In genomic region chr1:61925541-61925940, GRCm38 (mm10) we compare ENCODE assay signal across 23 mouse cellular contexts.
DNase-seq lines count a peak whose midpoint lies in the region; ATAC-seq lines count a peak whose summit lies in the region.
"Had no signal": no experiment of that assay in that cellular context is flagged by ENCODE, and none has a peak within 500 bp of the region (broad histone marks: within the 10 kb centered on the region; RNA-seq: fewer than 3 reads in every experiment).

No protein-coding gene starts in this region.

- H3K4me1 ChIP-seq in hindbrain, embryonic 10.5 days (replicated peaks), result peaks cover 29% of the 10 kb centered on the region
- 0 out of 2 replicates have a peak, but pooled peaks cover 9% of the 10 kb centered on the region for H3K4me1 ChIP-seq in hindbrain, embryonic 14.5 days (replicated peaks; ENCODE audit: control insufficient read depth, insufficient read depth, low read length)
- peaks cover 4% of the 10 kb centered on the region; the same call in 1 of the 2 replicates for H3K4me1 ChIP-seq in midbrain, embryonic 11.5 days (ENCODE audit: control insufficient read depth, insufficient read depth, low read length)
- H3K4me1 ChIP-seq in midbrain, embryonic 14.5 days (ENCODE audit: control insufficient read depth, insufficient read depth, low read length), result no peaks in the 10 kb centered on the region
- peaks cover 47% of the 10 kb centered on the region for H3K4me1 ChIP-seq in limb, embryonic 10.5 days
- H3K4me1 ChIP-seq: heart, embryonic 12.5 days; midbrain, embryonic 15.5 days had no signal

- no peak for ATAC-seq in hindbrain, embryonic 14.5 days (ENCODE audit: low FRiP score)
- ATAC-seq in midbrain, embryonic 11.5 days (ENCODE audit: low FRiP score), result peak; percentile 54; the same call in 1 of the 2 replicates
- ATAC-seq in midbrain, embryonic 14.5 days (ENCODE audit: low FRiP score, low TSS enrichment), result no peak
- ATAC-seq: hindbrain, postnatal 0 days; intestine, embryonic 16.5 days; Patski had no signal

- H3K27me3 ChIP-seq in hindbrain, embryonic 10.5 days (ENCODE audit: insufficient read depth, poor library complexity, severe bottlenecking), result no peaks in the 10 kb centered on the region
- H3K27me3 ChIP-seq in hindbrain, embryonic 14.5 days (ENCODE audit: control insufficient read depth, insufficient read depth, low read length), result no peaks in the 10 kb centered on the region
- H3K27me3 ChIP-seq in midbrain, embryonic 11.5 days (ENCODE audit: control insufficient read depth, insufficient read depth, low read length), result no peaks in the 10 kb centered on the region
- H3K27me3 ChIP-seq in midbrain, embryonic 14.5 days (ENCODE audit: control insufficient read depth, insufficient read depth, low read length), result no peaks in the 10 kb centered on the region
- H3K27me3 ChIP-seq in limb, embryonic 10.5 days (ENCODE audit: low read depth, poor library complexity, severe bottlenecking), result 0 out of 2 replicates have a peak, but pooled peaks cover 3% of the 10 kb centered on the region
- H3K27me3 ChIP-seq: embryonic facial prominence, embryonic 13.5 days; forebrain, embryonic 12.5 days; heart, embryonic 12.5 days; megakaryocyte, embryonic 14.5 days; midbrain, embryonic 15.5 days; Patski had no signal

- H3K4me2 ChIP-seq in hindbrain, embryonic 14.5 days (replicated peaks), result no peak overlapping the region
- H3K4me2 ChIP-seq in midbrain, embryonic 11.5 days, result no peak overlapping the region
- no peak overlapping the region for H3K4me2 ChIP-seq in midbrain, embryonic 14.5 days (ENCODE audit: low read length)
- H3K4me2 ChIP-seq: embryonic facial prominence, embryonic 13.5 days; forebrain, embryonic 12.5 days; heart, embryonic 12.5 days; midbrain, embryonic 15.5 days had no signal

- no peak overlapping the region for H3K9ac ChIP-seq in hindbrain, embryonic 14.5 days
- H3K9ac ChIP-seq in midbrain, embryonic 11.5 days (ENCODE audit: low read length), result no peak overlapping the region
- H3K9ac ChIP-seq in midbrain, embryonic 14.5 days (replicated peaks; ENCODE audit: low read length), result no peak overlapping the region
- H3K9ac ChIP-seq: embryonic facial prominence, embryonic 13.5 days; forebrain, embryonic 12.5 days; heart, embryonic 12.5 days; liver, embryonic 14.5 days; midbrain, embryonic 15.5 days had no signal

- WGBS in hindbrain, embryonic 10.5 days, result 66% methylated on average over 5 of the region's 5 CpGs
- 58% methylated on average over 5 of the region's 5 CpGs for WGBS in hindbrain, embryonic 14.5 days
- 68% methylated on average over 5 of the region's 5 CpGs for WGBS in midbrain, embryonic 11.5 days
- 67% methylated on average over 5 of the region's 5 CpGs for WGBS in midbrain, embryonic 14.5 days
- 70% methylated on average over 5 of the region's 5 CpGs for WGBS in limb, embryonic 10.5 days

- no peaks in the 10 kb centered on the region for H3K9me3 ChIP-seq in hindbrain, embryonic 10.5 days
- H3K9me3 ChIP-seq in hindbrain, embryonic 14.5 days (ENCODE audit: control insufficient read depth, low read length), result no peaks in the 10 kb centered on the region
- no peaks in the 10 kb centered on the region for H3K9me3 ChIP-seq in midbrain, embryonic 11.5 days (ENCODE audit: control insufficient read depth, low read length)
- no peaks in the 10 kb centered on the region for H3K9me3 ChIP-seq in midbrain, embryonic 14.5 days (ENCODE audit: control insufficient read depth, low read length)
- no peaks in the 10 kb centered on the region for H3K9me3 ChIP-seq in limb, embryonic 10.5 days (replicated peaks)
- H3K9me3 ChIP-seq: embryonic facial prominence, embryonic 13.5 days; forebrain, embryonic 12.5 days; heart, embryonic 12.5 days; megakaryocyte, embryonic 14.5 days; midbrain, embryonic 15.5 days had no signal

- H3K4me3 ChIP-seq in hindbrain, embryonic 10.5 days, result no peak overlapping the region
- no peak overlapping the region for H3K4me3 ChIP-seq in hindbrain, embryonic 14.5 days (replicated peaks; ENCODE audit: low read length)
- H3K4me3 ChIP-seq in midbrain, embryonic 11.5 days (ENCODE audit: low read depth, low read length), result no peak overlapping the region
- no peak overlapping the region for H3K4me3 ChIP-seq in midbrain, embryonic 14.5 days (replicated peaks; ENCODE audit: low read depth, low read length)
- no peak overlapping the region for H3K4me3 ChIP-seq in limb, embryonic 10.5 days
- H3K4me3 ChIP-seq: embryonic facial prominence, embryonic 13.5 days; erythroblast, embryonic 14.5 days; forebrain, embryonic 12.5 days; heart, embryonic 12.5 days; megakaryocyte, embryonic 14.5 days; midbrain, embryonic 15.5 days had no signal

- H3K36me3 ChIP-seq in hindbrain, embryonic 10.5 days, result no peaks in the 10 kb centered on the region
- no peaks in the 10 kb centered on the region for H3K36me3 ChIP-seq in hindbrain, embryonic 14.5 days (replicated peaks; ENCODE audit: control insufficient read depth, insufficient read depth)
- H3K36me3 ChIP-seq in midbrain, embryonic 11.5 days (ENCODE audit: control insufficient read depth, insufficient read depth, low read length), result no peaks in the 10 kb centered on the region
- no peaks in the 10 kb centered on the region for H3K36me3 ChIP-seq in midbrain, embryonic 14.5 days (ENCODE audit: control insufficient read depth, insufficient read depth, low read length)
- H3K36me3 ChIP-seq in limb, embryonic 10.5 days, result no peaks in the 10 kb centered on the region
- H3K36me3 ChIP-seq: embryonic facial prominence, embryonic 13.5 days; forebrain, embryonic 12.5 days; heart, embryonic 12.5 days; midbrain, embryonic 15.5 days had no signal

- peak; percentile 16 to 21 for DNase-seq in adrenal gland, postnatal 36 days
- DNase-seq in adrenal gland, postnatal 25 days, result no peak
- DNase-seq in hindbrain, embryonic 10.5 days (ENCODE audit: low spot score), result no peak
- DNase-seq in hindbrain, embryonic 14.5 days (ENCODE audit: low spot score), result no peak
- no peak for DNase-seq in midbrain, embryonic 11.5 days (ENCODE audit: low spot score, missing footprints)
- no peak for DNase-seq in midbrain, embryonic 14.5 days
- DNase-seq in limb, embryonic 10.5 days (ENCODE audit: low spot score), result no peak
- no peak for DNase-seq in frontal cortex, postnatal 14 days (ENCODE audit: low spot score in 2 of 2)
- DNase-seq: cerebellum, adult 8-10 months; cerebellum, postnatal 36 days; layer of hippocampus, postnatal 36 days; right cerebral cortex, postnatal 25 days; spleen, adult 18-20 months had no signal

- H3K27ac ChIP-seq in hindbrain, embryonic 10.5 days, result peak overlapping the region; percentile 69
- H3K27ac ChIP-seq in hindbrain, embryonic 14.5 days, result no peak overlapping the region
- no peak overlapping the region for H3K27ac ChIP-seq in midbrain, embryonic 11.5 days (ENCODE audit: low read depth, low read length)
- no peak overlapping the region for H3K27ac ChIP-seq in midbrain, embryonic 14.5 days (replicated peaks; ENCODE audit: low read depth, low read length)
- H3K27ac ChIP-seq in limb, embryonic 10.5 days, result peak overlapping the region; percentile 72
- H3K27ac ChIP-seq: embryonic facial prominence, embryonic 13.5 days; forebrain, embryonic 12.5 days; hindbrain, postnatal 0 days; liver, embryonic 14.5 days; midbrain, embryonic 15.5 days had no signal

Comparison
In these comparisons a context has a peak if more than half of its experiments do, and no peak if none do; other contexts are left out.
1. DNase-seq: peak in adrenal gland, postnatal 36 days (2 of 2); none in adrenal gland, postnatal 25 days (single experiment), hindbrain, embryonic 10.5 days (single experiment), hindbrain, embryonic 14.5 days (single experiment), midbrain, embryonic 11.5 days (single experiment), midbrain, embryonic 14.5 days (single experiment), limb, embryonic 10.5 days (single experiment) and frontal cortex, postnatal 14 days (0 of 2).
2. H3K27ac ChIP-seq: peak in hindbrain, embryonic 10.5 days (single experiment) and limb, embryonic 10.5 days (single experiment); none in hindbrain, embryonic 14.5 days (single experiment), midbrain, embryonic 11.5 days (single experiment) and midbrain, embryonic 14.5 days (single experiment).